Mouse (Mus musculus) MN1 (cell line): ENCODE data around the gene Trp53inp2.

Experiments
- DNase-seq: peaks from one replicate; pipeline ENCODE4 v3.0.0-alpha.2; 2016; ENCODE audit warnings: low spot score

Gene Trp53inp2

DNA sequence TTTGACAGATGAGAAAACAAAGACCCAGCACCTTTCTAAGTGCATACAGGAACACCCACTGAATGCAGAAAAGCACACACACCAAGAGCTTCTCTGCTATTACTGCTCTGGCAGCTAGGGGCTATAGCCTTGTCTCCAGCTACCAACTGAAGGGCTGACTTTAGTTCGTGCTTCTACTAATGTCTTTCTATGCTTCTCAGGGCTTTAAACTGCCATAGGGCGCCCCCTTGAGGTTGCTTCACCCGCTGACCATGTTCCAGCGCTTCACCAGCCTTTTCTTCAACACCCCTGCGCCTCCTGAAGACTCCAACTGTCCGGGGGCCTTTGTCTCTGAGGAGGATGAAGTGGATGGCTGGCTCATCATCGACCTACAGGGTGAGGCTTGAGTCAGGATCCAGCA is 4.2 kb downstream of the Trp53inp2 start:
- peak; percentile 77 for DNase-seq

DNA sequence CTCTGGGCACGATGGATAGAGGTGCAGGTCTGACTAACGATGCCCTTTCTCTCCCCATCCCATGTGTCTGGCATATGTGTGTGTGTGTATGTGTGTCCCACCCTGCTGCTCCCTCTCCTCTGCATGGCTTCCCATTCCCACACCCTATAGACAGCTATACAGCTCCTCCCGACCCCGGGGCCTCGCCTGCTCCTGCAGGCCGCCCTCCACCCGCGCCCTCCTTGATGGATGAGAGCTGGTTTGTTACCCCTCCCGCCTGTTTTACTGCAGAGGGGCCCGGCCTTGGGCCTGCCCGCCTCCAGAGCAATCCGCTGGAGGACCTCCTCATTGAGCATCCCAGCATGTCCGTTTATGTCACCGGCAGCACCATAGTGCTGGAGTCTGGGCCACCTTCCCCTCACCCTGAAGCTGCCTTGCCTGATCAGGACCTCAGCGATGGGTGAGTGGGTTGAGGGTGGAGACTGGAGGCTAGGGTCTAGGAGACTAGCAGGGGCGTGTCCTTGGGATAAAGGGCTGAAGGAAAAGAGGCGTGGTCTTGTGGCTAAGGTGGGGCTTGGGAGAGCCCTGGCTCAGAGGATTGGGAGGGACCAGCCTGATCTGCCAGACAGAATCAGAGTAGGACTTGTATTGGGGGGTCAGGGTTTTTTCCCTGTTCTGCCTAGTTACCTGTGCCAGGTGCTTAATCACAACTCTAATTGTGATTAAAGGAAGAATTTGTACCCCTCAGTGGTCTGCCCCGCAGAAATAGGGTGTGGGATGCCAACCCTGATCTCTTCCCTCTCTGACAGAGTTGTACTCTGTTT is 5.1 kb downstream of the Trp53inp2 start:
- no peak for DNase-seq

DNA sequence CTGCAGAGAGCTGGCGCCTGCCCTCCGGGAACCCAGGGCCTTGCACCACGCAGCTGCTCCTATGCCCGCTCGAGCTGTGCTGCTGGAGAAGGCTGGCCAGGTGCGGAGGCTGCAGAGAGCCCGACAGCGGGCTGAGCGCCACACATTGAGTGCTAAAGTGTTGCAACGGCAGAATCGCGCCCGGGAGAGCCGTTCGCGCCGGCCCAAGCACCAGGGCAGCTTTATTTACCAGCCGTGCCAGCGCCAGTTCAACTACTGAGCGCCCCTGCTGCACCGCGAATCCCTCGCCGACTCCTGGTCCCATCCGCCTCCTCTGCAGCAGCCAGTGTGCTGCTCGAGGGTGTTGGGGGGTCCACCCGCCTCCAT is 5.7 kb downstream of the Trp53inp2 start:
- no peak for DNase-seq

- no peak for DNase-seq
Measured at GRCm38 (mm10) chr2:155387052-155387451, 6.2 kb downstream of the Trp53inp2 start.

DNA sequence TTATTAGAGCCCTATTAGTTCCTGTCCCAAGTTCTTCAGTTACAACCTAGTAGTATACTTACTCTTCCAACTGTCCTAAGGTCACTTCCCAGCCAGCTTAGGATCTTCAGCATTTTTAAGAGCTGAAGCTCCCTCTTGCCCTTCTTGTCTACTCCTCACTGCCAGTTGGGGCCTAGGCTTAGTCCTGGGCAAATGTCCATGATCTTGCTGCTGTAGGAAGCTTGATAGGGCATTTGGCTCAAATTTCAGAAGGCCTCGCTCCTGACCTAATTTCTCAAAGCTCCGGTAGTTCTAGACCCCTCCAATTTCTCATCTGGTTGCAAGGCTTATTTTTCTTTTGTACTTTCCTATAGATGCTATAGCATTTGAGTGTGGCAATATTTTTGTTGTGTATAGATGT is 7.7 kb downstream of the Trp53inp2 start:
- no peak for DNase-seq

DNA sequence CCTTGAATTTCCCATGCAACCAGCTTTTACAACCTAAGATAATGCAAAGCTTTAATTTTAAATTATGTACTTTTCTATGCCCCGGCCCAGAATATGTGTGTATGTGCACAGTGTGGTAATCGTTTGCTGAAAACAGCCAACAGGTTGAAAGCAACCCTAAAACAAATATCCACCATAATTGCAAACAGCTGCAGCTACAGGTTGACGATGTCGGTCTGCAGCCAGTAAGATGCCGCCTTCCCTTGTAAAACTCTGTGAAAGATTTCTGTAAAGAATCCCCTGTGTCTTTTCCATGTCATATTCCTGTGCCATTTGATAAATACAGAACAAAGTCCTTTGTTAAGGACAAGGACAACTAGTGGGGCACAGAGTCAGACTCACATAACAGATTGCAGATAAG is 13.7 kb downstream of the Trp53inp2 start:
- no peak for DNase-seq

GRCm38 (mm10) chr2:155400276-155400675 is 19.4 kb downstream of the Trp53inp2 start:
- no peak for DNase-seq

DNA sequence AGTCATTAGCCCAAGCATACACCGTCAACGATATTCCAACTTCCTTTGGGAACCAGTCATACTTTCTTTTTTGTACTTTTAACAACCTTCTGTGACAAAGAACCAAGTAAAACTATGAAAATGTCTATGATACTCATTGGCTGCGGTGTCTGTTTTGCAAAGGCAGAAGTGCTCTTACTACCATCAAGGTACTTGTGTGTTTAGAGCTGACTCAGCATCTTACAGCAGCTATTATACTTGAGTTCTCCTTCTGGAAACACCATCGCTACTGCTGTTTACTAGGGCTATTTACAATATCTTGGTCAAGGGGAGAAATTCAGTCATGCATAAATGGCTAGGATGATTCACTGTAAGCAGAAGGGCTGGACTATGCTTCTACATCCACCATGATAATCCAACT is 21.1 kb downstream of the Trp53inp2 start:
- no peak for DNase-seq

DNA sequence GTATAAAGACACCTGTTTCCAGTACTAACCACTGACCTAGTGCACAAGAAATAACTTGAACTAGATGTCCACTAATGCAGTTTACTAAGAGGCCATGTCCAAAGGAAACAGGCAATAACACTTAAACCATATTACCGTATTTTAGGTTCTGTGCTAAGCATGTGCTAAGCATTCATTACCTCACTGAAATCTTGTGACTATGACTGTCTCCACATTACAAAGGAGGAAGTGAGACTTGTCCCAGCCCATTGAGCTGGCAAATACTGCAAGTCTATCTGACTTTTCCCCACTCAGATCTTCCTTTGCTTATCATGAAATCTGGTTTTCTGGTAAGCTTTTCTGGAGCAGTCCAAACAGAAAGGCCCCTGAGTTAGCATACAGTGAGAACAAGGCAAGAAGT is 23.8 kb downstream of the Trp53inp2 start:
- no peak for DNase-seq

- no peak for DNase-seq
Measured at GRCm38 (mm10) chr2:155420911-155421310, 40.1 kb downstream of the Trp53inp2 start.

DNA sequence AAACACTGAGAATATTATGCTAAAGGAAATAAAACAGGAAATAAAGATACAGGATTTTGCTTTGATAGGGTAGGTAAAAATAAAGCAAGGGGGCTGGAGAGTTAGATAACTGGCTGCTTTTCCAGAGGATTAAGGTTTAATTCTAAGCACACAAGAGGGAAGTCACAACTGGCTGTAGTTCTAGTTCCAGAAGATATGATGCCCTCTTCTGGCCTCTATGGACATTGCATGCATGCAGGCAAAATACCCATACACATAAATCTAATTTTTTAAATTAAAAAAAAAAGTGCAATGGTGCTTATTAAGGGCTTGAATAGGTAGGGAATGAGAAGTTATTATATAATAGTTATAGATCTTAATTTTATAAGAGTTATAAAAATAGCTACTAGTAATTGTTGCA is 55.6 kb downstream of the Trp53inp2 start:
- peak; percentile 9 for DNase-seq
